Mouse (Mus musculus) adrenal gland, postnatal 25 days (tissue): ENCODE data around the gene Klhl5. TPM values are rescaled to one million over a fixed set of nuclear protein-coding genes. Genes with fewer than 3 reads are reported as not detected.

Experiments used
- DNase-seq: peaks from one replicate; pipeline ENCODE4 v3.0.0; 2021; ENCODE audit warnings: mixed read lengths
- total RNA-seq: library from RNA; stranded (reverse); gene quantifications from 2 replicates; pipeline ENCODE4 v1.2.3, GENCODE M21; 2021

Gene Klhl5
- total RNA-seq, 1 experiment from 2014 or later, result 65.8 TPM

DNA sequence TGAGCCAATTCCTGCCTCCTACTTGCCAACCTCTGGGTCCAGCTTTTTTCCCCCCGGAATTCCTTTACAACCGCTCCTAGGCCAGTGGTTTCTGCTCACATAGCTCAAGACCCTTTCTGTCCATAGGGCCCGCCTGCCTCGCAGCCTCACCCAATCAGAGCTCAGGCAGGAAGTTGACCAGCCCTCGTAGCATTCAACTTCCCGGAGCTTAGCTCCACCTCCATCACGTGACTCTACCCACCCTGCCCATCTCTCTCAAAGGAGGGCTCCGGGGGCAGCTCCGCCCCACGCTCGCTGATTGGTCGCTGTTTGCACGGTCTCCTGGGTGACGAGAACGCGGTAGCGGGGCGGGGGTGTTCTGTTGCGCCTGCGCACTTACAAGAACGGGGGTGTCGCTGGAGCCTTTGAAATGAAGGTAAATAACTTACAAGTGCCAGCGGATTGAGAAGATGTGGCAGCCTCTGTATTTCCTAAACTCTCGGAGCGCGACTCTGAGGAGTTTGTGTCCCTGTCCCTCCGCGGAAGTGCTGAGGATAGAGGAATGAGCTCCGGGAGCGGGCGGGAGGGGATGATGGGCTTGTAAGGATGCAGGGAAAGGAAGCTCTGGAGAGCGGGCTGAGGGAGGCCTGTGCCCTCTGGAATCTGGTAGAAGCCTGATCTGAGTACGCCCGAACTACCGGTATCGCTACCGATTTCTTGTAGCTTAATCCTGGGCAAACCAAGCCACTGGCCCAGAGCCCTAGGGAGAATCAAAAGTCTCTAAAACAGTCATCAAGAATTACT, 92.2 kb downstream of the Klhl5 start, which contains the start of gene Wdr19:
Gene Wdr19 (plus strand): TSS at position 351 of the 783 bp plus-strand sequence.
- DNase-seq, result peak; percentile 97

DNA sequence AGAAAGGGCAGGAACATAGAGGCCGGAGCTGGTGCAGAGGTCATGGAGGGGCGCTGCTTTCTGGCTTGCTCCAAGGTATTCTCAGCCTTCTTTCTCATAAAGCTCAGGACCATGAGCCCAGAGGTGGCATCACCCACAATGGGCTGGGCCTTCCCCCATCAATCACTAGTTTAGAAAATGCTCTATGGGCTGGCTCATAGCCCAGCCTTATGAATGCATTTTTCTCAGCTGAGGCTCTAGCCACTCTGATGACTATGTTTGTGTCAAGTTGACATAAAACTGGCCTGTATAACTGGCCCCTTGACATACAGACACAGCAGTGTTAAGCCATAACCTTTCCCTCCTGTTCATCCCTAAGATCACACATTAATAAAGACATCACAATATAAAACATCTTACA, 97.4 kb downstream of the Klhl5 start:
- DNase-seq, result no peak

DNA sequence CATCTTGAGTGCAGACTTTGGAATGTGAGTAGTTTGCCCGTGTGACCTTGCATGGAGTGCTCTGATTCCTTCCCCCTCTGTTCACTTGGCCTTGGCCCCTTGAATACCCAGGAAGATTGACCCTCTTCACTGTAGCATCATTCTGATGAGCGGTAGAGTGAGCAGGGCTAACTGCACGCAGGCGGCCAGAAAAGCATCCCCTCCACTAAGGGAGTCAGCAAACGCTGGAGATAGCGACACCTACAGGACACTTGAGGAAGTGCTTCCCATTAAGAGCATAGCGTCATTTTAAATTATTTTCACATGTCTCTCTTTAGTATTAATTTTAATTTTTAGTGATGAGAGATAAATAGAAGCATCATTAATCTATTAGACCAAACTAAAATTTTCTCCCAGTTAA, 106.0 kb downstream of the Klhl5 start:
- DNase-seq, result peak; percentile 23

Other genes with a start within 250 kb of the Klhl5 start
- gene Tlr1, start 174.0 kb upstream of the Klhl5 start, total RNA-seq, result 1.3 and 1.4 TPM in 2 replicates
- 1.3 and 3.7 TPM in 2 replicates for gene Tlr6, start 147.4 kb upstream of the Klhl5 start, total RNA-seq
- gene Fam114a1, start 137.5 kb upstream of the Klhl5 start, total RNA-seq, result 14.9 and 23.7 TPM in 2 replicates
- 0.21 TPM in 1 of 2 replicates, not detected in the other for gene Tmem156, start 15.4 kb upstream of the Klhl5 start, total RNA-seq
- 12.3 and 13.6 TPM in 2 replicates for gene Wdr19, start 92.2 kb downstream of the Klhl5 start, total RNA-seq
- 41.2 and 59.4 TPM in 2 replicates for gene Rfc1, start 228.1 kb downstream of the Klhl5 start, total RNA-seq
- gene Klb, start 240.8 kb downstream of the Klhl5 start, total RNA-seq, result 5.0 and 6.5 TPM in 2 replicates